ENCODE assay signal across 20 mouse cellular contexts in genomic region chr7:68183421-68183820, GRCm38 (mm10).
DNase-seq lines count a peak whose midpoint lies in the region; ATAC-seq and TF ChIP-seq lines count a peak whose summit lies in the region.
"Had no signal": no experiment of that assay in that cellular context is flagged by ENCODE, and none has a peak within 500 bp of the region (broad histone marks: within the 10 kb centered on the region; RNA-seq: fewer than 3 reads in every experiment).

No protein-coding gene starts in this region.

- no peaks in the 10 kb centered on the region for H3K27me3 ChIP-seq in hindbrain, embryonic 12.5 days
- no peaks in the 10 kb centered on the region for H3K27me3 ChIP-seq in hindbrain, embryonic 16.5 days (replicated peaks; ENCODE audit: control insufficient read depth, insufficient read depth, low read length)
- H3K27me3 ChIP-seq in liver, postnatal 0 days (ENCODE audit: insufficient read depth, low read length): no peaks in the 10 kb centered on the region
- H3K27me3 ChIP-seq in liver, embryonic 15.5 days: no peaks in the 10 kb centered on the region

- peaks cover 41% of the 10 kb centered on the region for H3K36me3 ChIP-seq in hindbrain, embryonic 12.5 days
- peaks cover 12% of the 10 kb centered on the region for H3K36me3 ChIP-seq in hindbrain, embryonic 16.5 days (ENCODE audit: control insufficient read depth, insufficient read depth, low read length)
- H3K36me3 ChIP-seq in liver, postnatal 0 days (replicated peaks; ENCODE audit: insufficient read depth, low read length): peaks cover 10% of the 10 kb centered on the region
- H3K36me3 ChIP-seq in liver, embryonic 15.5 days (replicated peaks): peaks cover 21% of the 10 kb centered on the region
- H3K36me3 ChIP-seq: G1E had no signal

- H3K9ac ChIP-seq in hindbrain, embryonic 12.5 days: no peak overlapping the region
- H3K9ac ChIP-seq in hindbrain, embryonic 16.5 days (ENCODE audit: low read depth, low read length): no peak overlapping the region
- H3K9ac ChIP-seq in liver, postnatal 0 days (replicated peaks): no peak overlapping the region
- no peak overlapping the region for H3K9ac ChIP-seq in liver, embryonic 15.5 days
- H3K9ac ChIP-seq: hindbrain, embryonic 14.5 days had no signal

- no peak for TF ChIP-seq CTCF in liver, postnatal 0 days (IDR thresholded peaks at IDR 0.05; ENCODE audit: low read depth)

- H3K4me3 ChIP-seq in hindbrain, embryonic 12.5 days: no peak overlapping the region
- no peak overlapping the region for H3K4me3 ChIP-seq in hindbrain, embryonic 16.5 days (ENCODE audit: low read length)
- H3K4me3 ChIP-seq in liver, postnatal 0 days (ENCODE audit: low read depth, low read length): no peak overlapping the region
- no peak overlapping the region for H3K4me3 ChIP-seq in liver, embryonic 15.5 days (replicated peaks)
- H3K4me3 ChIP-seq: limb, embryonic 10.5 days had no signal

- ATAC-seq in hindbrain, embryonic 12.5 days (ENCODE audit: low FRiP score): no peak
- no peak for ATAC-seq in hindbrain, embryonic 16.5 days
- no peak for ATAC-seq in liver, postnatal 0 days
- ATAC-seq in liver, embryonic 15.5 days (ENCODE audit: insufficient read depth): no peak
- ATAC-seq: activated CD4-positive, CD25-positive, alpha-beta regulatory T cell, adult 4 months; forebrain, embryonic 16.5 days; intestine, embryonic 16.5 days had no signal

- peak overlapping the region; percentile 55; the same call in 1 of the 2 replicates for H3K27ac ChIP-seq in hindbrain, embryonic 12.5 days
- H3K27ac ChIP-seq in hindbrain, embryonic 16.5 days (ENCODE audit: low read depth, low read length): no peak overlapping the region
- H3K27ac ChIP-seq in liver, postnatal 0 days (ENCODE audit: low read depth): no peak overlapping the region
- H3K27ac ChIP-seq in liver, embryonic 15.5 days (replicated peaks): no peak overlapping the region
- H3K27ac ChIP-seq: limb, embryonic 10.5 days; stomach, postnatal 0 days had no signal

- TF ChIP-seq EP300 in liver, postnatal 0 days (IDR thresholded peaks at IDR 0.05; ENCODE audit: low read depth): no peak

- peaks cover 12% of the 10 kb centered on the region; the same call in 1 of the 2 replicates for H3K4me1 ChIP-seq in hindbrain, embryonic 12.5 days
- no peaks in the 10 kb centered on the region for H3K4me1 ChIP-seq in hindbrain, embryonic 16.5 days (ENCODE audit: control insufficient read depth, insufficient read depth, low read depth, low read length)
- H3K4me1 ChIP-seq in liver, postnatal 0 days (ENCODE audit: insufficient read depth): peaks cover 4% of the 10 kb centered on the region; the same call in 1 of the 2 replicates
- peaks cover 17% of the 10 kb centered on the region for H3K4me1 ChIP-seq in liver, embryonic 15.5 days (replicated peaks)

- peak; percentile 44 for DNase-seq in liver
- DNase-seq in liver, postnatal 0 days: no peak
- peak; percentile 9 to 33 for DNase-seq in kidney, postnatal 36 days
- no peak for DNase-seq in left cerebral cortex, postnatal 4 days
- DNase-seq in layer of hippocampus, adult 8-10 months (ENCODE audit: low spot score in 2 of 2): no peak
- DNase-seq: adrenal gland, postnatal 10 days; cerebellum, postnatal 14 days; embryo, embryonic 11 days; gastrocnemius, postnatal 25 days; right cerebral cortex, postnatal 4 days had no signal

- WGBS in hindbrain, embryonic 12.5 days: 65% methylated on average over 10 of the region's 10 CpGs
- WGBS in hindbrain, embryonic 16.5 days: 76% methylated on average over 10 of the region's 10 CpGs
- 57% methylated on average over 10 of the region's 10 CpGs for WGBS in liver, postnatal 0 days (ENCODE audit: insufficient replicate concordance)
- WGBS in liver, embryonic 15.5 days (ENCODE audit: insufficient replicate concordance): 28% methylated on average over 10 of the region's 10 CpGs

- H3K4me2 ChIP-seq in hindbrain, embryonic 12.5 days (replicated peaks): no peak overlapping the region
- no peak overlapping the region for H3K4me2 ChIP-seq in hindbrain, embryonic 16.5 days (ENCODE audit: low read length)
- no peak overlapping the region for H3K4me2 ChIP-seq in liver, postnatal 0 days (ENCODE audit: low read depth, low read length)
- 0 out of 2 replicates have a peak overlapping the region, but pooled peaks have one; percentile 10 for H3K4me2 ChIP-seq in liver, embryonic 15.5 days
- H3K4me2 ChIP-seq: hindbrain, embryonic 14.5 days had no signal

- intact Hi-C loops in left cerebral cortex, postnatal 4 days (cut with DNase I): no loop called here

- H3K9me3 ChIP-seq in hindbrain, embryonic 12.5 days (replicated peaks): no peaks in the 10 kb centered on the region
- H3K9me3 ChIP-seq in hindbrain, embryonic 16.5 days (ENCODE audit: control insufficient read depth, low read length): no peaks in the 10 kb centered on the region
- H3K9me3 ChIP-seq in liver, postnatal 0 days (ENCODE audit: low read length): no peaks in the 10 kb centered on the region
- H3K9me3 ChIP-seq in liver, embryonic 15.5 days (replicated peaks): no peaks in the 10 kb centered on the region
- H3K9me3 ChIP-seq: limb, embryonic 10.5 days had no signal

Comparison
In these comparisons a context has a peak if more than half of its experiments do, and no peak if none do; other contexts are left out.
1. DNase-seq: peak in liver (single experiment) and kidney, postnatal 36 days (2 of 2); none in liver, postnatal 0 days (single experiment), left cerebral cortex, postnatal 4 days (single experiment) and layer of hippocampus, adult 8-10 months (0 of 2).